Mouse (Mus musculus) lung, postnatal 0 days (tissue): Measurements from ENCODE around the gene Rabl3. TPM values are rescaled to one million over a fixed set of nuclear protein-coding genes. Genes with fewer than 3 reads are reported as not detected.

Experiments
- ATAC-seq: fragments of 200-750 bp; cut with Nextera tagmentation; 2 replicates; pipeline ENCODE4 v1.8.0; 2017; ENCODE audit warnings: moderate library complexity
- DNase-seq: peaks from one replicate; pipeline ENCODE4 v3.0.0-alpha.2; 2016; ENCODE audit warnings: low spot score
- H3K27ac ChIP-seq: fragments of 300-500 bp; sonication (generic); 2 replicates; pipeline ENCODE4 v1.5.1; 2014; ENCODE audit warnings: antibody characterized with exemption, mild to moderate bottlenecking, low read length, mixed read lengths
- H3K27me3 ChIP-seq: fragments of 300-500 bp; sonication (generic); replicated peaks from 2 replicates; pipeline ENCODE4 v1.6.1; 2014; ENCODE audit warnings: low read length, mixed read lengths; ENCODE audit not compliant: insufficient read depth
- H3K36me3 ChIP-seq: fragments of 300-500 bp; sonication (generic); 2 replicates; pipeline ENCODE4 v1.6.1; 2014; ENCODE audit warnings: low read length, mixed read lengths; ENCODE audit not compliant: insufficient read depth
- H3K4me1 ChIP-seq: fragments of 300-500 bp; sonication (generic); 2 replicates; pipeline ENCODE4 v1.6.1; 2014; ENCODE audit warnings: antibody characterized with exemption, low read depth, low read length, mixed read lengths; ENCODE audit not compliant: insufficient read depth
- H3K4me2 ChIP-seq: fragments of 300-500 bp; sonication (generic); replicated peaks from 2 replicates; pipeline ENCODE4 v1.6.1; 2014; ENCODE audit warnings: low read depth, mild to moderate bottlenecking, low read length, moderate library complexity, mixed read lengths
- H3K4me3 ChIP-seq: fragments of 300-500 bp; sonication (generic); 2 replicates; pipeline ENCODE4 v1.5.1; 2014; ENCODE audit warnings: low read depth, low read length
- H3K9ac ChIP-seq: fragments of 300-500 bp; sonication (generic); replicated peaks from 2 replicates; pipeline ENCODE4 v1.6.1; 2014; ENCODE audit warnings: low read depth, mild to moderate bottlenecking
- H3K9me3 ChIP-seq: fragments of 300-500 bp; sonication (generic); 2 replicates; pipeline ENCODE4 v1.6.1; 2016; ENCODE audit warnings: low read length, mixed read lengths
- CTCF ChIP-seq: IDR thresholded peaks from 2 replicates; pipeline ENCODE4 v1.5.1; 2016; ENCODE audit warnings: antibody characterized with exemption, mild to moderate bottlenecking
- EP300 ChIP-seq: IDR thresholded peaks from 2 replicates; pipeline ENCODE4 v1.6.1; 2016; ENCODE audit warnings: antibody characterized with exemption, mild to moderate bottlenecking, control low read depth
- WGBS: fragments of 180-500 bp; shearing (Covaris S2); extraction: QIAGEN DNeasy Blood & Tissue Kit; methylation state at CpG from one replicate; pipeline ENCODE4 v1.1.7; 2014; 5-methylcytosine and 5-hydroxymethylcytosine counted together
- polyA plus RNA-seq: library from polyadenylated mRNA; unstranded; fragments of >200 nt; fragmentation: Nextera tagmentation; extraction: Ambion mirVana; gene quantifications from 2 replicates; pipeline ENCODE4 v1.2.1, GENCODE M21; 2015

The Rabl3 gene
- polyA plus RNA-seq, 1 experiment from 2014 or later: 11.3 TPM

- H3K9me3 ChIP-seq: no peaks in the 10 kb centered on the region
- H3K27ac ChIP-seq: no peak overlapping the region
- ATAC-seq (no peak), DNase-seq (no peak)
- no peak overlapping the region for H3K4me3 ChIP-seq
- WGBS: 93% methylated on average over 5 of the region's 5 CpGs
- no peak overlapping the region for H3K9ac ChIP-seq
- TF ChIP-seq EP300 (no peak), CTCF (no peak)
- no peaks in the 10 kb centered on the region for H3K4me1 ChIP-seq
- 0 out of 2 replicates have a peak, but pooled peaks cover 1% of the 10 kb centered on the region for H3K36me3 ChIP-seq
- no peaks in the 10 kb centered on the region for H3K27me3 ChIP-seq
- no peak overlapping the region for H3K4me2 ChIP-seq
Observed at GRCm38 (mm10) chr16:37562961-37563360, 23.3 kb downstream of the Rabl3 start.

- H3K27ac ChIP-seq: no peak overlapping the region
- TF ChIP-seq CTCF (no peak), EP300 (no peak)
- 63% methylated on average over 1 of the region's 1 CpGs for WGBS
- ATAC-seq: no peak
- H3K4me1 ChIP-seq: no peaks in the 10 kb centered on the region
- no peaks in the 10 kb centered on the region for H3K36me3 ChIP-seq
- no peak for DNase-seq
- no peak overlapping the region for H3K4me2 ChIP-seq
- H3K27me3 ChIP-seq: no peaks in the 10 kb centered on the region
- no peaks in the 10 kb centered on the region for H3K9me3 ChIP-seq
- H3K9ac ChIP-seq: no peak overlapping the region
- no peak overlapping the region for H3K4me3 ChIP-seq
Observed at GRCm38 (mm10) chr16:37565117-37565516, 25.4 kb downstream of the Rabl3 start.

GRCm38 (mm10) chr16:37566107-37566506, 26.4 kb downstream of the Rabl3 start:
- 77% methylated on average over 6 of the region's 6 CpGs for WGBS
- H3K4me3 ChIP-seq: no peak overlapping the region

GRCm38 (mm10) chr16:37567113-37568050, 27.7 kb downstream of the Rabl3 start:
- no peak for TF ChIP-seq EP300
- H3K9ac ChIP-seq: no peak overlapping the region
- 84% methylated on average over 12 of the region's 12 CpGs for WGBS
- no peaks in the 10 kb centered on the region; the same call in 1 of the 2 replicates for H3K36me3 ChIP-seq
- H3K4me3 ChIP-seq: no peak overlapping the region
- DNase-seq (no peak), ATAC-seq (no peak)
- H3K4me2 ChIP-seq: no peak overlapping the region
- H3K27me3 ChIP-seq: no peaks in the 10 kb centered on the region
- H3K27ac ChIP-seq: no peak overlapping the region
- H3K9me3 ChIP-seq: no peaks in the 10 kb centered on the region
- no peaks in the 10 kb centered on the region for H3K4me1 ChIP-seq

More at GRCm38 (mm10) chr16:37566107-37566506, 26.4 kb downstream of the Rabl3 start:
- H3K27me3 ChIP-seq: no peaks in the 10 kb centered on the region
- H3K36me3 ChIP-seq: no peaks in the 10 kb centered on the region
- DNase-seq (no peak), ATAC-seq (no peak)
- H3K9ac ChIP-seq: no peak overlapping the region
- H3K9me3 ChIP-seq: no peaks in the 10 kb centered on the region
- no peak overlapping the region for H3K4me2 ChIP-seq
- no peaks in the 10 kb centered on the region for H3K4me1 ChIP-seq
- no peak overlapping the region for H3K27ac ChIP-seq
- TF ChIP-seq CTCF (no peak), EP300 (no peak)

GRCm38 (mm10) chr16:37571554-37571953, 31.9 kb downstream of the Rabl3 start:
- 92% methylated on average over 3 of the region's 3 CpGs for WGBS

GRCm38 (mm10) chr16:37572117-37572754, 32.6 kb downstream of the Rabl3 start:
- WGBS: 83% methylated on average over 12 of the region's 12 CpGs
- DNase-seq: no peak

More at GRCm38 (mm10) chr16:37571554-37571953, 31.9 kb downstream of the Rabl3 start:
- Histone ChIP-seq H3K4me3 (no peak overlapping the region), H3K9ac (no peak overlapping the region), H3K36me3 (no peaks in the 10 kb centered on the region; the same call in 1 of the 2 replicates), H3K27ac (no peak overlapping the region), H3K27me3 (no peaks in the 10 kb centered on the region), H3K4me1 (no peaks in the 10 kb centered on the region), H3K4me2 (no peak overlapping the region), H3K9me3 (no peaks in the 10 kb centered on the region)
- TF ChIP-seq EP300 (no peak), CTCF (no peak)
- ATAC-seq: no peak
- DNase-seq: no peak

More at GRCm38 (mm10) chr16:37572117-37572754, 32.6 kb downstream of the Rabl3 start:
- no peaks in the 10 kb centered on the region for H3K4me1 ChIP-seq
- no peak overlapping the region for H3K4me2 ChIP-seq
- ATAC-seq: no peak
- no peaks in the 10 kb centered on the region for H3K9me3 ChIP-seq
- no peaks in the 10 kb centered on the region for H3K27me3 ChIP-seq
- no peak overlapping the region for H3K4me3 ChIP-seq
- H3K9ac ChIP-seq: no peak overlapping the region
- TF ChIP-seq CTCF (no peak), EP300 (no peak)
- H3K36me3 ChIP-seq: no peaks in the 10 kb centered on the region; the same call in 1 of the 2 replicates
- no peak overlapping the region for H3K27ac ChIP-seq
